Mouse (Mus musculus) embryonic facial prominence, embryonic 11.5 days (tissue): ENCODE results near the gene Tuba1c. TPM values are rescaled to one million over a fixed set of nuclear protein-coding genes. Genes with fewer than 3 reads are reported as not detected.

ENCODE experiments used
- ATAC-seq: fragments of 200-750 bp; cut with Nextera tagmentation; replicated peaks from 2 replicates; pipeline ENCODE4 v1.8.0; 2017; ENCODE audit warnings: low read depth; ENCODE audit not compliant: insufficient number of reproducible peaks, low FRiP score, low TSS enrichment
- DNase-seq: peaks from one replicate; pipeline ENCODE4 v3.0.0-alpha.2; 2015; ENCODE audit warnings: low spot score
- H3K27ac ChIP-seq: fragments of 300-500 bp; sonication (generic); replicated peaks from 2 replicates; pipeline ENCODE4 v1.5.1; 2014; ENCODE audit warnings: mild to moderate bottlenecking, low read depth, low read length, control low read depth
- H3K27me3 ChIP-seq: fragments of 300-500 bp; sonication (generic); 2 replicates; pipeline ENCODE4 v1.6.1; 2014; ENCODE audit warnings: mild to moderate bottlenecking, low read length, moderate library complexity, mixed read lengths; ENCODE audit not compliant: control insufficient read depth, insufficient read depth
- H3K36me3 ChIP-seq: fragments of 300-500 bp; sonication (generic); replicated peaks from 2 replicates; pipeline ENCODE4 v1.6.1; 2014; ENCODE audit warnings: low read depth, mild to moderate bottlenecking, low read length, moderate library complexity, mixed read lengths; ENCODE audit not compliant: control insufficient read depth, insufficient read depth
- H3K4me1 ChIP-seq: fragments of 300-500 bp; sonication (generic); 2 replicates; pipeline ENCODE4 v1.6.1; 2014; ENCODE audit warnings: low read length, mixed read lengths; ENCODE audit not compliant: control insufficient read depth, insufficient read depth
- H3K4me2 ChIP-seq: fragments of 300-500 bp; sonication (generic); 2 replicates; pipeline ENCODE4 v1.6.1; 2014; ENCODE audit warnings: low read depth, mild to moderate bottlenecking, control low read depth, low read length, moderate library complexity
- H3K4me3 ChIP-seq: fragments of 300-500 bp; sonication (generic); 2 replicates; pipeline ENCODE4 v1.5.1; 2014; ENCODE audit warnings: low read depth, low read length, control low read depth
- H3K9ac ChIP-seq: fragments of 300-500 bp; sonication (generic); replicated peaks from 2 replicates; pipeline ENCODE4 v1.6.1; 2014; ENCODE audit warnings: mild to moderate bottlenecking, control low read depth, low read length
- H3K9me3 ChIP-seq: fragments of 300-500 bp; sonication (generic); replicated peaks from 2 replicates; pipeline ENCODE4 v1.6.1; 2016; ENCODE audit warnings: mild to moderate bottlenecking, low read length, inconsistent platforms, mixed read lengths; ENCODE audit not compliant: control insufficient read depth
- WGBS: fragments of 180-500 bp; shearing (Covaris S2); extraction: QIAGEN DNeasy Blood & Tissue Kit; methylation state at CpG from one replicate; pipeline ENCODE4 v1.1.7; 2014; 5-methylcytosine and 5-hydroxymethylcytosine counted together
- polyA plus RNA-seq: library from polyadenylated mRNA; unstranded; fragments of >200 nt; fragmentation: Nextera tagmentation; extraction: Ambion mirVana; gene quantifications from 2 replicates; pipeline ENCODE4 v1.2.1, GENCODE M21; 2014

The Tuba1c gene
- polyA plus RNA-seq, 1 experiment from 2014 or later = 132 TPM

DNA sequence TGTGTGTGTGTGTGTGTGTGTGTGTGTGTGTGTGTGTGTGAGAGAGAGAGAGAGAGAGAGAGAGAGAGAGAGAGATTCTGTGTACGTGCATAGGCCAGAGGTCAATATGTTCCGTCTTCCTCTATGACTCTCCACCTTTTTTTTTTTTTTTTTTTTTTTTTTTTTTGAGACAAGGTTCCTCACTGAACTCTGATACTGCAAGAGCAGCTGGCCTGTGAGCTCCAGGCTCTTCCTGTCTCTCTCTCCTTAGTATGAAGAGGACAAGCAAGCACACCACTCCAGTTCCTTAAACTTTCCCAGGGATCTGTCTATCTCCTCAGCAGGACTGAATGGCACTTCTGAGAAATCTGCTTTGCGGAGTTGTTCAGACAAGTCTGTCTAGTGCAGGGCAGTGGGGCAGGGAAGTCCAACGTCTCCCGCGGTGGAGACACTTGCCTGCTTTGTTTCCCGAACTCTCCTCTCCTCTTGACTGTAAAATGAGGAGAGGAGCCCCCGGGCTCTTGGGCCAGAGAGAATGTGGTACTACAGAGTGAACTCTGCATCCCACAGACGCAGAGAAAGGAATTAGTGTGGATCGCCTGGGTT, 725 bp upstream of the Tuba1c start:
- H3K27ac ChIP-seq = peak overlapping the region; percentile 79
- DNase-seq (peak; percentile 53), ATAC-seq (0 out of 2 replicates have a peak, but pooled peaks have one; percentile 6)
- no peaks in the 10 kb centered on the region for H3K9me3 ChIP-seq
- no peaks in the 10 kb centered on the region for H3K27me3 ChIP-seq
- no peaks in the 10 kb centered on the region for H3K36me3 ChIP-seq
- peak overlapping the region; percentile 65 for H3K9ac ChIP-seq
- peak overlapping the region; percentile 45 for H3K4me3 ChIP-seq
- peak overlapping the region; percentile 83 for H3K4me2 ChIP-seq
- under 1% methylated on average over 10 of the region's 10 CpGs for WGBS
- no peaks in the 10 kb centered on the region; the same call in 1 of the 2 replicates for H3K4me1 ChIP-seq

DNA sequence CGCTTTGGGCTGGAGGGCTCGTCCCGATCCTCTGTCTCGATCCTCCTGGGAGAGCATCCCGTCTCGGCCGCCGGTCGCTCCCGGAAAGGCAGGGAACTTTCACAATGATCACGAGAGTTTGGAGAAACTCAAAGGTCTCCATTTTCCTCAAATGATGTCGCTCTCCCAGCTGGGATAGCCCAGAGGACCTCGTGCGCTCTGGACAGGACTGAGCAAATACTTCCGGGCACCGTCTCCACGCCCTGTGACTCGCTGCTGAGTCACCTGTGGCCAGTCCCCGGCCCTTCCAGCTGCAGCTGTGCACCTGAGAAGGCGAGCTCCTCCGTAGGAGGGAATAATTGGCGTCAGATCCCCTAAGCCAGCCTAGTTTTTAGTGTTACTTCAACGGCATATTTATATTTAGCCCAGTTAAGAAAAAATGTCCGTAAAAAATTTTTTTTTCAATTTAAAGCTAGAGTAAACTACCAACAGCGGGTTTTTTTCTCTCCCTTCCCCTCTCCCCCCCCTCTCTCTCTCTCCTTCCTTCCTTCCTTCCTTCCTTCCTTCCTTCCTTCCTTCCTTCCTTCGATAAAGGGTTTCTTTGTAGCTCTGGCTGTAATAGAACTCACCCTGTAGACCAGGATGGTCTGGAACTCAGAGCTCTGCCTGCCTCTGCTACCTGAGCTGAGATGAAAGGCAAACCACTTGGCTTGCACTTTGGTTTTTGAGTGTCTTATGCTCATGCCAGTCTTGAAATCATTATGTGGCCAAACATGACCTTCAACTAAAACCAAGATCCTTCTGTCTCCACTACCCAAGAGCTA, 1.1 kb downstream of the Tuba1c start:
- peak overlapping the region; percentile 83 for H3K4me2 ChIP-seq
- DNase-seq (no peak), ATAC-seq (no peak)
- H3K4me1 ChIP-seq = no peaks in the 10 kb centered on the region; the same call in 1 of the 2 replicates
- H3K27me3 ChIP-seq = no peaks in the 10 kb centered on the region
- H3K9ac ChIP-seq = peak overlapping the region; percentile 65
- H3K36me3 ChIP-seq = no peaks in the 10 kb centered on the region
- 12% methylated on average over 26 of the region's 26 CpGs for WGBS
- peak overlapping the region; percentile 45 for H3K4me3 ChIP-seq
- 0 out of 2 replicates have a peak overlapping the region, but pooled peaks have one; percentile 16 for H3K27ac ChIP-seq
- H3K9me3 ChIP-seq = no peaks in the 10 kb centered on the region

DNA sequence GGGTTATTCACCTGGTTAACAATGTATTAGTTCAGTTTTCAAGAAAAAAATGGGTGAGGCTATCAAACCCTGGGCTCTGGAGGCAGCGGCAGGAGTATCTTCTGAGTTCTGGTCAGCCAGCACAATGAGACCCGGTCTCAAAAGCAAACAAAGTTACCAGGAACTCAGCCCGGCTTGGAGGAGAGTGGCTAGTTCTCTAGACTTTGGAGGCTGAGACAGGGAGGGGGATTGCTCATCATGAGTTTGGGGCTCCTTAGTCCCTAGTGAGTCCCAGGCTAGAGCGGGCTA, 1.6 kb downstream of the Tuba1c start:
- ATAC-seq = no peak
- H3K9ac ChIP-seq = 0 out of 2 replicates have a peak overlapping the region, but pooled peaks have one; percentile 26
- WGBS = 84% methylated on average over 4 of the region's 4 CpGs

DNA sequence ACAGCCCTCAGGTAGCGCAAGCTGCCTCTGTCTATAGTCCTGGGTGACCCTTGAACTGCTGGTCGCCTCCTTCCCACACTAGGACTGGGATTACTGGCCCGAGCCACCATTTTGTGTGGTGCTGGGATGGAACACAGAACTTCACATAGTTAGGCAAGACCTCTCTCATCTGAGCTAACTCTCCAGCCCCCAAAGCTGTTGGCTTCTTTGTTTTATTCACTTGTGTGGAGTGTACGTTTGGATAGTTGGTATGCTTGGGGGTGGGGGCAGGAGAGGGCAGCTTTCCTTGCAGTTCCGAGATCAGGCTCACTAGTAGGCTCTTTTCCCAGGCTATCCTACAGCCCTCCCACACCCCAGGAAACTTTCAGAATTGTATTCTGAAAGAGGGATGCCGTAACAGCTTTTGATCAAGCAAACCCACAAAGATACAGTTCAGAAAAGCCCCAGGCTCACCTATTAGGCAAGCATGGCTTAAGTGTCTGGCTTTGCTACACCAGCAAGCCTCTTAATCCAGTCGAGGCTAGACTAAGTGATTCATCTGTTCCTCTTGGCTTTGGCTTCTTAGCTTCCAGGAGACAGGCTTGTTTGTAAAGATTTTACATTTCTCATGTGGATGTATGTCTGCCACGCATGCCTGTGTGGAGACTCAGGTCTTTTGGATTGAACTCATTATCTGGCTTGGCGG, 2.5 kb downstream of the Tuba1c start:
- H3K9me3 ChIP-seq = no peaks in the 10 kb centered on the region
- H3K9ac ChIP-seq = no peak overlapping the region; the same call in 1 of the 2 replicates
- H3K27ac ChIP-seq = no peak overlapping the region
- ATAC-seq (no peak), DNase-seq (no peak)
- H3K4me2 ChIP-seq = peak overlapping the region; percentile 39
- H3K36me3 ChIP-seq = no peaks in the 10 kb centered on the region; the same call in none of the 2 replicates
- H3K27me3 ChIP-seq = no peaks in the 10 kb centered on the region
- H3K4me1 ChIP-seq = no peaks in the 10 kb centered on the region; the same call in 1 of the 2 replicates
- 75% methylated on average over 9 of the region's 9 CpGs for WGBS
- peak overlapping the region; percentile 6; the same call in 1 of the 2 replicates for H3K4me3 ChIP-seq

More for the DNA sequence above, 1.6 kb downstream of the Tuba1c start:
- Histone ChIP-seq H3K36me3 (no peaks in the 10 kb centered on the region; the same call in 1 of the 2 replicates), H3K9me3 (no peaks in the 10 kb centered on the region), H3K4me1 (no peaks in the 10 kb centered on the region; the same call in 1 of the 2 replicates), H3K27ac (no peak overlapping the region), H3K4me2 (peak overlapping the region; percentile 83), H3K4me3 (peak overlapping the region; percentile 45), H3K27me3 (no peaks in the 10 kb centered on the region)
- DNase-seq = no peak

DNA sequence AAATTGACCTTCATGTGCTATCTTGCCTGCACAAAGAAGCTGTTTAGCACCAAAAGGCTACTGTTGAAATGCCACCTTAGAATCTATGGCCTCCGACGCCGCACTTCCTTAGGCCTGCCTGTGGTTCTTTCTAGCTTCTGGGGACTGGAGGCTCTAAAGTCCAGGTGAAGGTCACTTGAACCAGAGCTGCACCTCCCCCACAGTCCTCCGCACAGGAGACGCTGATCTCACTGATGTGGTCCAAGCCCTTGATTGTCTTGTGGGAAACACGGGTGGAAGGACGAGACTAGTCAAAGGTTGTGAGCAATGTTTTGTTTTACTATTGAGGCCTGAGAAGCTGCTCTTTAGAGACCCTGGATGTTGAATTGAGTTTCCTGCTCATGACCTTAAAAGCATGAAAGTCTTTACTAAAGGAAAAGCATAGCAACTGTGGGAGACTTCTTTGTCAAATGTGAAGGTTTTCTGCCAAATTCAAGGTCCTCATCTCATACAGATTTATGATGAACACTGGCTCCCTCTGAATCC, 3.1 kb downstream of the Tuba1c start:
- Histone ChIP-seq H3K36me3 (no peaks in the 10 kb centered on the region; the same call in none of the 2 replicates), H3K4me3 (no peak overlapping the region), H3K4me1 (no peaks in the 10 kb centered on the region; the same call in 1 of the 2 replicates), H3K4me2 (no peak overlapping the region), H3K27me3 (no peaks in the 10 kb centered on the region), H3K9me3 (no peaks in the 10 kb centered on the region), H3K27ac (no peak overlapping the region), H3K9ac (no peak overlapping the region)
- DNase-seq = no peak
- WGBS = 80% methylated on average over 7 of the region's 7 CpGs
- ATAC-seq = no peak

DNA sequence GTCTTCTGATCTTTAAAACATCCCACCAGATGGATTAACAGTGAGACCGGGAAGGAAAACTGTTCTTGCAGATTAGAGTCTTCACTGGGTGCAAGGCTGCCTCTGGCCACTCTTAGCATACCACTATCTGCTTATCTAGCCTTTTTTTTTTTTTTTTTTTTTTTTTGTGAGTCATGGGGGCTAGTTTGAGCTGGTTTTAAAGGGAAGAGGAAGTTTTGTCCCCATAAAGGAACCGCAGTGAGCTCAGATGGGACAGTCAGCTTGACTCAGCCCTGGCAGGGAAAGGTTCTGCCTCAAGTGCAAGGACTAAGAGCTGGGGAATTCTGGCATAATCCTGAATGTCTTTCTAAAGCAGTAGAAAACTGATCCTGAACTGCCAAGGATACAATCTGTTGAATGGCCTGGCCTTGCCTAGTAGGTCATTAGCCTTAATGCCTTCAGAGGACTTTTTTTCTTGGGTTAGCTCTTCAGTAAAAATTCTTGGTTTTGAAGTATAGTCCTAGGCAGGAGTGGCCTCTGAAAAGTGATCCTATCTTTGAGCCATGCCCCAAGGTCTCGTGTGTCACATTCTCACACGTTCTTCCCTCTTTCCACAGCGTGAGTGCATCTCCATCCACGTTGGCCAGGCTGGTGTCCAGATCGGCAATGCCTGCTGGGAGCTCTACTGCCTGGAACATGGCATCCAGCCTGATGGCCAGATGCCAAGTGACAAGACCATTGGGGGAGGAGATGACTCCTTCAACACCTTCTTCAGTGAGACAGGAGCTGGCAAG, 4.0 kb downstream of the Tuba1c start:
- no peak overlapping the region for H3K4me2 ChIP-seq

DNA sequence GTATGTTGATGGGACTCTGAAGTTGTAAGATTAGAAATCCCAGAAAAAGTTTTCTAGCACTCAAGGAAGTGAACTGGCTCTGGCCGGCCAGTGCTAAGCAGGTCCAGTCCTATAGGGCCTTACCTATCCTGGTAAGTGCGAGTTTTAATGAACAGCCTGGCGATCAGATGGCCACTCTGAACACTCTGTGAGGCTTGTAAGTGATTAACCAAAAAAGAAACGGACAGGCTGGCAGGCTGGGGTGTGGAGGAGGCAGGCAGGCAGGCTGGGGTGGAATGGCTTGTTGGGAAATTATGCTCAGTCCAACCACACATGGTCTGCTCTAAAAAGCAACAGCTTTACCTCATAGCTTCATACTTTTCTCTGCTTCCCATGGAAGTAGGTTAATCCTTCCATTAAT, 5.7 kb downstream of the Tuba1c start:
- ATAC-seq (no peak), DNase-seq (no peak)
- H3K36me3 ChIP-seq = no peaks in the 10 kb centered on the region; the same call in none of the 2 replicates
- H3K4me1 ChIP-seq = no peaks in the 10 kb centered on the region; the same call in 1 of the 2 replicates
- H3K4me3 ChIP-seq = no peak overlapping the region
- no peak overlapping the region for H3K27ac ChIP-seq
- no peaks in the 10 kb centered on the region for H3K27me3 ChIP-seq
- H3K4me2 ChIP-seq = no peak overlapping the region
- H3K9me3 ChIP-seq = no peaks in the 10 kb centered on the region
- H3K9ac ChIP-seq = no peak overlapping the region
- 84% methylated on average over 4 of the region's 4 CpGs for WGBS

More for the DNA sequence above, 4.0 kb downstream of the Tuba1c start:
- WGBS = 87% methylated on average over 7 of the region's 7 CpGs
- Histone ChIP-seq H3K4me1 (no peaks in the 10 kb centered on the region; the same call in 1 of the 2 replicates), H3K36me3 (no peaks in the 10 kb centered on the region; the same call in none of the 2 replicates), H3K27me3 (no peaks in the 10 kb centered on the region), H3K9ac (no peak overlapping the region), H3K27ac (no peak overlapping the region), H3K9me3 (no peaks in the 10 kb centered on the region), H3K4me3 (no peak overlapping the region)
- ATAC-seq = no peak
- DNase-seq = no peak
